ENCODE assay signal across 8 mouse cellular contexts in the genomic region with DNA sequence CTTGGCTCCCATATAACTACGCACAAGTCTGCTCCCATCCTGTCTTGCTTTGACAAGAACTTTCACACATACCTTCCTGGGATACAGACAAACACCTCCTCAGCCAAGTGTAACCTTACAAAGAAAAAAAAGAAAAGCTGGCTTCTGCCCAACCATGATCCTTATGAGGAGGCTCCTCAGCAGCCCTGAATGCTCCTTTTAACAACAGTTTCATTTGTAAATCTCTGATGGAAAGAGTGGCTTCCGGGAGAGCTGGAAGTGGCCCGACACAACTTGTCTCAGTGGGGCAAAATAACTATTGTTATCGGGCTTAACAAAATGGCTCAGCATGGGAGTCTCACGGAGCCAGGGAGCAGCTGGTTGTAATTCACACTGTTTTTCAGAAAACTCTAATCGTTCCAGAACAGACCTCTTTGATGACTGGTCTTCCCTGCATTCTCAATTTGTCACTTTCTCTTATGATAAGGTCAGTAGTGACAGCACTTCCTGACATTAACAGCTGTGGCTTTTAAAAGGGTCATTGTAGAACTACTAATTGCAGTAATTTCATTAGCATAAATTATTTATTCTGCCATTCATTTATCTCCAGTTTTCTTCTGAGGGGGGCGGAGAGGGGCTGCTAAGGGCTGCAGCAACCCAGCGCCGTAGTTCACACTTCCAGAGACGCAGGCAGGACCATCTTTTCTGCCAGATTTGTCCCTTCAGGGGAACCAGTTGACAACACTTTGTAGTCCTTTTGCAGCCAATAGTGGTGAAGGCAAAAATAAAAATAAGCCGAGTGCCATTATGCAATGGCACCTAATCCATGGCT.
A peak's percentile ranks its signal among the peaks of the same experiment; 100 is the strongest.
DNase-seq lines count a peak whose midpoint lies in the region; ATAC-seq lines count a peak whose summit lies in the region.

No protein-coding gene starts in this region.

- H3K27me3 ChIP-seq in heart, embryonic 15.5 days, result peaks cover 19% of the 10 kb centered on the region
- H3K27me3 ChIP-seq in forebrain, embryonic 14.5 days (replicated peaks; ENCODE audit: control insufficient read depth, insufficient read depth, low read length), result peaks cover 24% of the 10 kb centered on the region

- no peak overlapping the region for H3K9ac ChIP-seq in heart, embryonic 15.5 days
- H3K9ac ChIP-seq in forebrain, embryonic 14.5 days (ENCODE audit: low read length), result no peak overlapping the region; the same call in 1 of the 2 replicates

- peak overlapping the region; percentile 25 for H3K4me3 ChIP-seq in heart, embryonic 15.5 days
- H3K4me3 ChIP-seq in forebrain, embryonic 14.5 days (ENCODE audit: low read depth, low read length), result no peak overlapping the region

- no peaks in the 10 kb centered on the region for H3K9me3 ChIP-seq in heart, embryonic 15.5 days (replicated peaks)
- H3K9me3 ChIP-seq in forebrain, embryonic 14.5 days (replicated peaks; ENCODE audit: control insufficient read depth, low read length), result no peaks in the 10 kb centered on the region

- 11% methylated on average over 11 of the region's 11 CpGs for WGBS in heart, embryonic 15.5 days
- WGBS in forebrain, embryonic 14.5 days, result 2% methylated on average over 11 of the region's 11 CpGs

- intact Hi-C loops in heart, postnatal 14 days (cut with DNase I), result no loop called here

- DNase-seq in heart, postnatal 14 days, result no peak
- peak; percentile 45 for DNase-seq in R1 (ENCODE audit: low read depth, low spot score)
- DNase-seq in forebrain, embryonic 14.5 days (ENCODE audit: low spot score), result peak; percentile 92
- DNase-seq in gastrocnemius, postnatal 10 days, result no peak
- no peak for DNase-seq in gastrocnemius, postnatal 25 days
- no peak for DNase-seq in yolk sac, embryonic 10.5 days (ENCODE audit: low spot score)

- no peak overlapping the region for H3K27ac ChIP-seq in heart, embryonic 15.5 days
- H3K27ac ChIP-seq in forebrain, embryonic 14.5 days (ENCODE audit: low read depth, low read length), result peak overlapping the region; percentile 44; the same call in 1 of the 2 replicates

- peaks cover 12% of the 10 kb centered on the region for H3K4me1 ChIP-seq in heart, embryonic 15.5 days (replicated peaks)
- peaks cover 16% of the 10 kb centered on the region for H3K4me1 ChIP-seq in forebrain, embryonic 14.5 days (ENCODE audit: control insufficient read depth, insufficient read depth, low read length)

- peak overlapping the region; percentile 52 for H3K4me2 ChIP-seq in heart, embryonic 15.5 days
- H3K4me2 ChIP-seq in forebrain, embryonic 14.5 days (ENCODE audit: low read length), result peak overlapping the region; percentile 32

- H3K36me3 ChIP-seq in heart, embryonic 15.5 days, result no peaks in the 10 kb centered on the region
- H3K36me3 ChIP-seq in forebrain, embryonic 14.5 days (ENCODE audit: control insufficient read depth, insufficient read depth, low read length), result no peaks in the 10 kb centered on the region

- ATAC-seq in heart, embryonic 15.5 days (replicated peaks; ENCODE audit: insufficient number of reproducible peaks, insufficient read depth, low FRiP score, low read depth), result no peak
- peak; percentile 91 for ATAC-seq in forebrain, embryonic 14.5 days
- ATAC-seq in megakaryocyte-erythroid progenitor cell, adult 5-6 weeks (replicated peaks; ENCODE audit: low FRiP score, low TSS enrichment, poor library complexity, severe bottlenecking), result peak; percentile 35; the same call in 1 of the 2 replicates

Comparison
In these comparisons a context has a peak if more than half of its experiments do, and no peak if none do; other contexts are left out.
1. DNase-seq: peak in R1 (single experiment) and forebrain, embryonic 14.5 days (single experiment); none in heart, postnatal 14 days (0 of 2), gastrocnemius, postnatal 10 days (single experiment), gastrocnemius, postnatal 25 days (single experiment) and yolk sac, embryonic 10.5 days (single experiment).